Mouse (Mus musculus): ENCODE data around the gene Utp6. TPM values are rescaled to one million over a fixed set of nuclear protein-coding genes. Genes with fewer than 3 reads are reported as not detected.
A peak's percentile ranks its signal among the peaks of the same experiment; 100 is the strongest.

Utp6 gene
- total and polyA plus RNA-seq, 3 experiments: 78.8 to 148 (median 117) TPM

GRCm38 (mm10) chr11:79962125-79962876 is at the start of gene Utp6 (continued):
- TF ChIP-seq ZNF384 (IDR thresholded peaks at IDR 0.05; ENCODE audit: low read depth, low read length): no peak; the same call in 1 of the 2 replicates

GRCm38 (mm10) chr11:79994271-79994988 is 32.2 kb upstream of the Utp6 start:
- peaks cover 42% of the 10 kb centered on the region for H3K79me2 ChIP-seq (replicated peaks; ENCODE audit: control insufficient read depth, extremely low read depth, insufficient read depth, poor library complexity, severe bottlenecking)
- dilution Hi-C loops (cut with MboI; ENCODE audit: extremely low pct_ligation_motif_present, extremely low pct_unique_long_range_greater_than_20kb, low sequenced_read_pairs): no loop called here
- DNase-seq (ENCODE audit: extremely low read depth): no peak

GRCm38 (mm10) chr11:79993356-79994270 is 31.4 kb upstream of the Utp6 start:
- Histone ChIP-seq H3K4me1 (ENCODE audit: control insufficient read depth in 1 of 2, insufficient read depth in 2 of 2) (peaks cover 0 to 17% of the 10 kb centered on the region in 2 experiments; a peak in 2 of 4 replicates), H3K9me3 (replicated peaks; ENCODE audit: low read length) (no peaks in the 10 kb centered on the region), H3K4me2 (ENCODE audit: insufficient read depth, low read depth, poor library complexity, severe bottlenecking) (peak overlapping the region; percentile 42; the same call in 1 of the 2 replicates), H3K27ac (ENCODE audit: insufficient read depth, low read depth) (peak overlapping the region; percentile 94), H3K27me3 (replicated peaks) (no peaks in the 10 kb centered on the region), H3K9ac (ENCODE audit: insufficient read depth, low read depth) (peak overlapping the region; percentile 96), H3K79me2 (replicated peaks; ENCODE audit: control insufficient read depth, extremely low read depth, insufficient read depth, poor library complexity, severe bottlenecking) (peaks cover 39% of the 10 kb centered on the region), H3K4me3 (replicated peaks in 1 of 3; ENCODE audit: low read depth in 2 of 3, low read length in 2 of 3, poor library complexity in 1 of 3) (peak overlapping the region; percentile 68 to 99 (median 83)), H3K36me3 (replicated peaks in 1 of 2; ENCODE audit: control insufficient read depth in 1 of 2, insufficient read depth in 1 of 2, low read length in 1 of 2) (peaks cover 3 to 23% of the 10 kb centered on the region in 2 experiments)
- peak; percentile 53 for DNase-seq (ENCODE audit: extremely low read depth)
- dilution Hi-C loops (cut with MboI; ENCODE audit: extremely low pct_ligation_motif_present, extremely low pct_unique_long_range_greater_than_20kb, low sequenced_read_pairs) (no loop called here), in situ Hi-C loops (cut with MboI; ENCODE audit: low pct_ligation_motif_present, low pct_unique_long_range_greater_than_20kb, low sequenced_read_pairs) (no loop called here)
- TF ChIP-seq ZNF384 (IDR thresholded peaks at IDR 0.05; ENCODE audit: low read depth, low read length): no peak
- TF ChIP-seq PAX5 (IDR thresholded peaks at IDR 0.05; ENCODE audit: low read length): no peak
- TF ChIP-seq MAZ (IDR thresholded peaks at IDR 0.05; ENCODE audit: low read depth, low read length): peak; percentile 22; the same call in 1 of the 2 replicates
- TF ChIP-seq MAX (IDR thresholded peaks at IDR 0.05; ENCODE audit: low read length): 0 out of 2 replicates have a peak, but pooled peaks have one; percentile 47
- TF ChIP-seq TBP (conservative IDR thresholded peaks at IDR 0.05; ENCODE audit: low read depth, low read length): no peak
- peak; percentile 83; the same call in 1 of the 2 replicates for TF ChIP-seq UBTF (IDR thresholded peaks at IDR 0.05; ENCODE audit: low read depth, low read length)
- TF ChIP-seq ELF1 (IDR thresholded peaks at IDR 0.05; ENCODE audit: low read depth, low read length): 0 out of 2 replicates have a peak, but pooled peaks have one; percentile 3
- peak; percentile 83 for TF ChIP-seq SIN3A (IDR thresholded peaks at IDR 0.05; ENCODE audit: low read length)
- TF ChIP-seq USF1 (IDR thresholded peaks at IDR 0.05; ENCODE audit: low read depth, low read length): no peak
- no peak for TF ChIP-seq USF2 (conservative IDR thresholded peaks at IDR 0.05; ENCODE audit: low read depth, low read length)
- peak; percentile 44 for TF ChIP-seq ZMIZ1 (IDR thresholded peaks at IDR 0.05; ENCODE audit: low read depth, low read length)
- TF ChIP-seq MXI1 (IDR thresholded peaks at IDR 0.05; ENCODE audit: low read depth, low read length): peak; percentile 58
- TF ChIP-seq NELFE (IDR thresholded peaks at IDR 0.05; ENCODE audit: low read depth, low read length): no peak
- peak; percentile 27; the same call in 1 of the 2 replicates for TF ChIP-seq TCF12 (IDR thresholded peaks at IDR 0.05; ENCODE audit: low read depth, low read length)
- TF ChIP-seq POLR2AphosphoS2 (IDR thresholded peaks at IDR 0.05; ENCODE audit: low read depth, low read length): no peak

More at GRCm38 (mm10) chr11:79994271-79994988, 32.2 kb upstream of the Utp6 start:
- peaks cover 0 to 17% of the 10 kb centered on the region in 2 experiments; a peak in 2 of 4 replicates for H3K4me1 ChIP-seq (ENCODE audit: control insufficient read depth in 1 of 2, insufficient read depth in 2 of 2)
- no peaks in the 10 kb centered on the region for H3K27me3 ChIP-seq (replicated peaks)
- H3K4me2 ChIP-seq (ENCODE audit: insufficient read depth, low read depth, poor library complexity, severe bottlenecking): peak overlapping the region; percentile 42; the same call in 1 of the 2 replicates
- no peaks in the 10 kb centered on the region for H3K9me3 ChIP-seq (replicated peaks; ENCODE audit: low read length)
- peak; percentile 40; the same call in 1 of the 2 replicates for TF ChIP-seq MYC (IDR thresholded peaks at IDR 0.05; ENCODE audit: low read depth, low read length)
- no peak for TF ChIP-seq USF1 (IDR thresholded peaks at IDR 0.05; ENCODE audit: low read depth, low read length)
- 0 out of 2 replicates have a peak, but pooled peaks have one; percentile 18 for TF ChIP-seq JUND (conservative IDR thresholded peaks at IDR 0.05; ENCODE audit: low read depth, low read length)
- peak; percentile 95; the same call in 1 of the 2 replicates for TF ChIP-seq CHD1 (IDR thresholded peaks at IDR 0.05; ENCODE audit: low read depth, low read length)
- H3K4me3 ChIP-seq (replicated peaks in 1 of 3; ENCODE audit: low read depth in 2 of 3, low read length in 2 of 3, poor library complexity in 1 of 3): peak overlapping the region; percentile 68 to 99 (median 83)
- in situ Hi-C loops (cut with MboI; ENCODE audit: low pct_ligation_motif_present, low pct_unique_long_range_greater_than_20kb, low sequenced_read_pairs): no loop called here
- H3K36me3 ChIP-seq (replicated peaks in 1 of 2; ENCODE audit: control insufficient read depth in 1 of 2, insufficient read depth in 1 of 2, low read length in 1 of 2): peaks cover 3 to 30% of the 10 kb centered on the region in 2 experiments
- H3K9ac ChIP-seq (ENCODE audit: insufficient read depth, low read depth): peak overlapping the region; percentile 96
- no peak overlapping the region for H3K27ac ChIP-seq (ENCODE audit: insufficient read depth, low read depth)
